Comparison of ENCODE assay signal across 8 mouse cellular contexts in genomic region chr11:59661601-59662248, GRCm38 (mm10). TPM values are rescaled to one million over a fixed set of nuclear protein-coding genes. Genes with fewer than 3 reads are reported as not detected.
DNase-seq lines count a peak whose midpoint lies in the region; ATAC-seq lines count a peak whose summit lies in the region.

No protein-coding gene starts in this region.

- H3K4me1 ChIP-seq in forebrain, embryonic 16.5 days (replicated peaks; ENCODE audit: control insufficient read depth, insufficient read depth, low read length) = peaks cover 30% of the 10 kb centered on the region
- H3K4me1 ChIP-seq in midbrain, embryonic 15.5 days = peaks cover 42% of the 10 kb centered on the region

- ATAC-seq in forebrain, embryonic 16.5 days = peak; percentile 22
- peak; percentile 11 for ATAC-seq in midbrain, embryonic 15.5 days (replicated peaks)

- peak overlapping the region; percentile 84 for H3K9ac ChIP-seq in forebrain, embryonic 16.5 days (replicated peaks; ENCODE audit: low read depth, low read length)
- peak overlapping the region; percentile 66 for H3K9ac ChIP-seq in midbrain, embryonic 15.5 days

- no peaks in the 10 kb centered on the region for H3K27me3 ChIP-seq in forebrain, embryonic 16.5 days (replicated peaks; ENCODE audit: control insufficient read depth, insufficient read depth, low read length)
- H3K27me3 ChIP-seq in midbrain, embryonic 15.5 days (replicated peaks) = no peaks in the 10 kb centered on the region

- no peaks in the 10 kb centered on the region for H3K36me3 ChIP-seq in forebrain, embryonic 16.5 days (ENCODE audit: control insufficient read depth, insufficient read depth)
- no peaks in the 10 kb centered on the region for H3K36me3 ChIP-seq in midbrain, embryonic 15.5 days (replicated peaks)

- peak; percentile 51 for DNase-seq in kidney, adult 9 months
- DNase-seq in kidney, adult 18-20 months = no peak
- DNase-seq in adipocyte (ENCODE audit: low spot score) = peak; percentile 74
- peak; percentile 59 for DNase-seq in kidney, postnatal 10 days
- DNase-seq in left cerebral cortex, postnatal 25 days (ENCODE audit: low spot score in 2 of 2) = no peak
- DNase-seq in urinary bladder, adult 2 months (ENCODE audit: low spot score) = no peak

- H3K9me3 ChIP-seq in forebrain, embryonic 16.5 days (ENCODE audit: control insufficient read depth, low read length) = no peaks in the 10 kb centered on the region
- no peaks in the 10 kb centered on the region for H3K9me3 ChIP-seq in midbrain, embryonic 15.5 days

- H3K4me3 ChIP-seq in forebrain, embryonic 16.5 days (replicated peaks; ENCODE audit: low read length) = peak overlapping the region; percentile 58
- H3K4me3 ChIP-seq in midbrain, embryonic 15.5 days = peak overlapping the region; percentile 68

- under 1% methylated on average over 28 of the region's 28 CpGs for WGBS in forebrain, embryonic 16.5 days
- WGBS in midbrain, embryonic 15.5 days = 1% methylated on average over 28 of the region's 28 CpGs

- H3K27ac ChIP-seq in forebrain, embryonic 16.5 days (ENCODE audit: low read length) = peak overlapping the region; percentile 65; the same call in 1 of the 2 replicates
- H3K27ac ChIP-seq in midbrain, embryonic 15.5 days = peak overlapping the region; percentile 92

- intact Hi-C loops in left cerebral cortex, postnatal 25 days (cut with DNase I) = loop anchor here (5.0 kb wide), 2 partner anchors 46 to 71 kb away; no protein-coding TSS in a partner anchor

- peak overlapping the region; percentile 72 for H3K4me2 ChIP-seq in forebrain, embryonic 16.5 days (ENCODE audit: low read length)
- peak overlapping the region; percentile 81 for H3K4me2 ChIP-seq in midbrain, embryonic 15.5 days

RNA-seq across cellular contexts. Expression of gene Mprip, which starts 0.6 kb away (rescaled TPM):
- 51.7 and 51.9 TPM in 2 replicates for polyA plus RNA-seq in forebrain, embryonic 16.5 days (2015; fragmentation: Nextera tagmentation; extraction: Ambion mirVana)
- 77.5 and 85.4 TPM in 2 replicates for polyA plus RNA-seq in midbrain, embryonic 15.5 days (2015; fragmentation: Nextera tagmentation; extraction: Ambion mirVana)
- total RNA-seq in left cerebral cortex, postnatal 25 days (2021) = 100 to 1,000 TPM; 276 to 292 TPM
- 136 and 151 TPM in 2 replicates for polyA plus RNA-seq in urinary bladder, adult 2 months (2012; rRNA removed)

Comparison
In these comparisons a context has a peak if more than half of its experiments do, and no peak if none do; other contexts are left out.
1. DNase-seq: peak in kidney, adult 9 months (single experiment), adipocyte (single experiment) and kidney, postnatal 10 days (single experiment); none in kidney, adult 18-20 months (single experiment), left cerebral cortex, postnatal 25 days (0 of 2) and urinary bladder, adult 2 months (single experiment).